Mouse (Mus musculus) brain, embryonic 14.5 days (tissue): ENCODE data around the gene Cd164. TPM values are rescaled to one million over a fixed set of nuclear protein-coding genes. Genes with fewer than 3 reads are reported as not detected.

Source experiments
- DNase-seq: peaks from one replicate; pipeline ENCODE4 v3.0.0-alpha.2; 2011; ENCODE audit warnings: low read depth
- CTCF ChIP-seq: fragments of 200-500 bp; IDR thresholded peaks from 2 replicates; pipeline ENCODE4 v1.5.1; 2012; ENCODE audit warnings: inconsistent platforms, mild to moderate bottlenecking, moderate library complexity, borderline replicate concordance; ENCODE audit not compliant: insufficient read depth, insufficient read length; ENCODE audit errors: extremely low read depth
- POLR2A ChIP-seq: fragments of 200-500 bp; IDR thresholded peaks from 2 replicates; pipeline ENCODE4 v1.6.1; 2012; ENCODE audit warnings: mild to moderate bottlenecking, inconsistent platforms, borderline replicate concordance; ENCODE audit not compliant: poor library complexity, insufficient read depth, insufficient read length, severe bottlenecking; ENCODE audit errors: extremely low read depth
- polyA plus RNA-seq: library from polyadenylated mRNA; depleted of rRNA; stranded (reverse); fragments of >200 nt; gene quantifications from 2 replicates; pipeline ENCODE4 v1.2.3, GENCODE M21; 2012

Gene Cd164
- polyA plus RNA-seq, 1 experiment, result 57.1 TPM

- TF ChIP-seq CTCF (no peak), POLR2A (no peak)
- no peak for DNase-seq
Observed at GRCm38 (mm10) chr10:41543439-41543838, 24.2 kb downstream of the Cd164 start.

DNA sequence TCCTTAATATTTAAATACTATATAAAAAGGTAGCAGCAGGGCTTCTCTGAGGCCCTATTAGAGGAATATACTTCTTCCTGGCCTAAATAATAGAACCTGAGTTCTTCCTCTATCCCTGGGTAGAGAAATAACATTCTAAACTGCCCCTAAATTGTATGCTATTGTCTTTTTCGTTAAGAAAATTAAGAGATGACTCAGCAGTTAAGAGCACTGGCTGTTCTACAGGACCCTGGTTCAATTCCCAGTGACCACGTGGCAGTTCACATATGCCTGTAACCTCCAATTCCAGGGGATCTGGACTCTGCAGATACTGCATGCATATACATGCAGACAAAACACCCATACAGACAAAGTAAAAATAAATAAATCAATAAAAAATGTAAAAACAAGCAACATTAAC, 24.6 kb downstream of the Cd164 start:
- TF ChIP-seq CTCF, result no peak
- TF ChIP-seq POLR2A, result no peak
- DNase-seq, result no peak

- no peak for TF ChIP-seq POLR2A
- no peak for TF ChIP-seq CTCF
- DNase-seq, result peak; percentile 75
Observed at GRCm38 (mm10) chr10:41544481-41545190, 25.4 kb downstream of the Cd164 start.

- no peak for TF ChIP-seq POLR2A
- no peak for TF ChIP-seq CTCF
- DNase-seq, result no peak
Observed at GRCm38 (mm10) chr10:41545224-41545755, 26.1 kb downstream of the Cd164 start.

- TF ChIP-seq CTCF (no peak), POLR2A (no peak)
- DNase-seq, result no peak
Observed at GRCm38 (mm10) chr10:41546396-41547165, 27.4 kb downstream of the Cd164 start.

DNA sequence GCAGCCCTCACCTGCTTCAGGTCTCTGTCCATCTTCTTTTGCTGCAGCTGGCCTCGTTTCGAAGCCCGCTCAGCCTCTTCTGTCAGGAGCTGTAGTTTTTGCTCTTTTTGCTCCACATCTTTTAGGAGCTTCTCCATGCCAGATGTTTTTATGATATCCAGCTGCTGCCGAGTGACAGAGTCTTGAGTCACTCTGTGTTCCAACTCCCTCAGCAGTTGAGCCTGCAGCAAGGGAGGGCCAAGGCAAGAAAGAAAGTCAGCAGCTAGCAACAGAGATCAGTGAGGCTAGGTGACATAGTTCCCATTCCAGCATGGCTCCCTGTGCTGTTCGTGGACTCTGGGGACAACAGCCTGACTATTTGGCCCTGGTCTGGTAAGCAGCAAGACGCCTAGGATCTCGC, 31.5 kb downstream of the Cd164 start:
- DNase-seq, result no peak
- TF ChIP-seq POLR2A, result no peak
- no peak for TF ChIP-seq CTCF

DNA sequence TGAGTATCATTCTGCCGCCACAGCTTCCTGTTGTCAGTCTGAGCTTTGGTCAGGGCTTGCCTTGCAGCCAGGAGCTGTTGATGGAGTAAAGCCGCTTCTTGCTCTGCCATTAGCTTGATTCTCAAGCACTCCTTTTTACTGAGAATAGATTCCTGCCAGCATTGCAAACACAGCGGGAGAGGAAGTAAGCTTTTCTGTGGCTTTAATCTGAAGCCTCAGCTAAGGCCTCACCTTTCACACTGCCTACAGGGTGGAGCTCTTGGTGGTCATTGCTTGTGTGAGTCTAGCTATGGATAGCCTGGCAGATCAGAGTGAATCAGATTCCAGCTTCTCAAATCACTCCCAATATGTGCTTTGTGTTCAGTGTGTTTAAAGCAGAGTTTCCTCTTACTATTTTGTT, 33.1 kb downstream of the Cd164 start:
- DNase-seq, result peak; percentile 33

GRCm38 (mm10) chr10:41552847-41553589, 33.8 kb downstream of the Cd164 start:
- no peak for TF ChIP-seq POLR2A
- no peak for TF ChIP-seq CTCF
- peak; percentile 50 for DNase-seq

More for the DNA sequence above, 33.1 kb downstream of the Cd164 start:
- no peak for TF ChIP-seq POLR2A
- TF ChIP-seq CTCF, result no peak

- no peak for DNase-seq
- no peak for TF ChIP-seq POLR2A
- no peak for TF ChIP-seq CTCF
Observed at GRCm38 (mm10) chr10:41553711-41554110, 34.5 kb downstream of the Cd164 start.

- no peak for DNase-seq
- TF ChIP-seq POLR2A (no peak), CTCF (no peak)
Observed at GRCm38 (mm10) chr10:41555081-41555480, 35.9 kb downstream of the Cd164 start.

GRCm38 (mm10) chr10:41558401-41558800, 39.2 kb downstream of the Cd164 start:
- no peak for DNase-seq
- TF ChIP-seq POLR2A (no peak), CTCF (no peak)

- TF ChIP-seq POLR2A, result no peak
- no peak for TF ChIP-seq CTCF
- no peak for DNase-seq
Observed at GRCm38 (mm10) chr10:41561701-41562395, 42.6 kb downstream of the Cd164 start.
